Mouse (Mus musculus) right cerebral cortex, postnatal 14 days (tissue): ENCODE measurements at regions not wholly inside any gene's neighbourhood (a gene's known extent, or its start where the extent isn't known, plus 50 kb on each side); places are given as distances from the start of the nearest gene placed in this dataset.
"Not testable (repeated sequence)": the region's sequence is repeated elsewhere in the genome, so short reads cannot be mapped to it uniquely, and the experiment has no call there.

ENCODE experiments used
- DNase-seq: peaks from one replicate; pipeline ENCODE4 v3.0.0; 2022

GRCm38 (mm10) chr19:49115484-49115883, 909.7 kb downstream of the Sorcs3 start:
- DNase-seq: no peak

GRCm38 (mm10) chr19:49131664-49132063, 925.8 kb downstream of the Sorcs3 start:
- no peak for DNase-seq

- DNase-seq: no peak
Observed at GRCm38 (mm10) chr19:49172078-49172477, 966.3 kb downstream of the Sorcs3 start.

GRCm38 (mm10) chr19:49207971-49208370, 1002.1 kb downstream of the Sorcs3 start:
- no peak for DNase-seq

- DNase-seq: no peak
Observed at GRCm38 (mm10) chr19:49242601-49243000, 1036.8 kb downstream of the Sorcs3 start.

GRCm38 (mm10) chr19:49245114-49245714, 1039.4 kb downstream of the Sorcs3 start:
- DNase-seq: no peak

- DNase-seq: peak; percentile 30
Observed at GRCm38 (mm10) chr19:49264616-49265015, 1058.8 kb downstream of the Sorcs3 start.

- DNase-seq: no peak
Observed at GRCm38 (mm10) chr19:49267864-49268480, 1062.1 kb downstream of the Sorcs3 start.

- no peak for DNase-seq
Observed at GRCm38 (mm10) chr19:49282626-49283261, 1076.9 kb downstream of the Sorcs3 start.

- DNase-seq: no peak
Observed at GRCm38 (mm10) chr19:49294980-49295379, 1089.2 kb downstream of the Sorcs3 start.

GRCm38 (mm10) chr19:49299351-49300271, 1093.8 kb downstream of the Sorcs3 start:
- no peak for DNase-seq

- no peak for DNase-seq
Observed at GRCm38 (mm10) chr19:49301364-49302091, 1095.7 kb downstream of the Sorcs3 start.

- no peak for DNase-seq
Observed at GRCm38 (mm10) chr19:49305804-49306203, 1100.0 kb downstream of the Sorcs3 start.

GRCm38 (mm10) chr19:49314229-49314628, 1108.4 kb downstream of the Sorcs3 start:
- no peak for DNase-seq

GRCm38 (mm10) chr19:49359642-49360041, 1153.8 kb downstream of the Sorcs3 start:
- DNase-seq: no peak

- no peak for DNase-seq
Observed at GRCm38 (mm10) chr19:49360715-49361114, 1154.9 kb downstream of the Sorcs3 start.

- not testable (repeated sequence) for DNase-seq
Observed at GRCm38 (mm10) chr19:49361116-49361515, 1155.3 kb downstream of the Sorcs3 start.

- no peak for DNase-seq
Observed at GRCm38 (mm10) chr19:49372921-49373320, 1167.1 kb downstream of the Sorcs3 start.

- DNase-seq: no peak
Observed at GRCm38 (mm10) chr19:49374295-49374694, 1168.5 kb downstream of the Sorcs3 start.

GRCm38 (mm10) chr19:49374926-49375325, 1169.1 kb downstream of the Sorcs3 start:
- DNase-seq: no peak

- DNase-seq: no peak
Observed at GRCm38 (mm10) chr19:49375754-49376619, 1170.2 kb downstream of the Sorcs3 start.
